Mouse (Mus musculus) thymus, adult 2 months (tissue): ENCODE results near the gene Elof1.

ENCODE experiments used
- CTCF ChIP-seq: fragments of 200-500 bp; IDR thresholded peaks from 2 replicates; pipeline ENCODE4 v1.5.1; 2012; ENCODE audit warnings: mild to moderate bottlenecking, control low read depth, low read length, moderate library complexity, borderline replicate concordance; ENCODE audit not compliant: control insufficient read depth, poor library complexity, insufficient read depth; ENCODE audit errors: extremely low read depth
- POLR2A ChIP-seq: fragments of 200-500 bp; IDR thresholded peaks from 2 replicates; pipeline ENCODE4 v1.6.1; 2012; ENCODE audit warnings: mild to moderate bottlenecking, low read length, control low read depth, moderate library complexity; ENCODE audit not compliant: control insufficient read depth, poor library complexity, insufficient read depth; ENCODE audit errors: extremely low read depth

GRCm38 (mm10) chr9:22116086-22116485 lies 886 bp downstream of the Elof1 start:
- no peak for TF ChIP-seq CTCF
- no peak for TF ChIP-seq POLR2A
